Mouse (Mus musculus): ENCODE results near the gene Gm14408. TPM values are rescaled to one million over a fixed set of nuclear protein-coding genes. Genes with fewer than 3 reads are reported as not detected.
"Not testable (repeated sequence)": the region's sequence is repeated elsewhere in the genome, so short reads cannot be mapped to it uniquely, and the experiment has no call there.

Gm14408 gene
- polyA plus RNA-seq (2015; fragmentation: Nextera tagmentation; extraction: Ambion mirVana) = not detected in 2 replicates

DNA sequence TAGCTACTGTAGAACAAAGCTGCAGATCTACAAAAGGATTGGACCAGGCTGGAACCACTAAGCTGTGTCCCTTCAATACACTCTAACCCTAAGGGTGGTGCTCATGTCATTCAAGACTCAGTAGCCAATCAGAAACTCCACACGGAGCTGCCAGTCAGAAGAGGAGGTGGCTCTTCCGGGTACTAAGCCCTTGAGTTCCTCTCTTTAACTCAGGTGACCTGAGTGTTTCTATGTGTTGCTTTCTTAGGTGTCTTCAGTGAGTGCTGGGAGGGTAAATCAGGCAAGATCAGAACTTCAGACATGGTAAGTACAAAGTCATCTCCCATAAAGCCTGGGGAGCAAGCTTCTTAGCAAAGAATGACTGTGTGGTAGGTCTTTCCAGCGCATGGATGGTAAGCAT, at the start of gene Gm14408:
TSS of gene Gm14408 (plus strand) at position 301 of the 400 bp plus-strand sequence.
- H3K27ac ChIP-seq (ENCODE audit: low read length); H3K4me2 ChIP-seq (ENCODE audit: low read depth, low read length); H3K4me3 ChIP-seq (ENCODE audit: low read length); H3K9me3 ChIP-seq (ENCODE audit: control insufficient read depth, low read length); H3K36me3 ChIP-seq (ENCODE audit: control insufficient read depth, insufficient read depth, low read length); H3K9ac ChIP-seq (ENCODE audit: low read length); ATAC-seq (ENCODE audit: low read depth); H3K4me1 ChIP-seq (replicated peaks; ENCODE audit: control insufficient read depth, insufficient read depth, low read length); H3K27me3 ChIP-seq (ENCODE audit: control insufficient read depth, insufficient read depth, low read depth, low read length): not testable (repeated sequence)
- WGBS = 94% methylated on average over 1 of the region's 3 CpGs

DNA sequence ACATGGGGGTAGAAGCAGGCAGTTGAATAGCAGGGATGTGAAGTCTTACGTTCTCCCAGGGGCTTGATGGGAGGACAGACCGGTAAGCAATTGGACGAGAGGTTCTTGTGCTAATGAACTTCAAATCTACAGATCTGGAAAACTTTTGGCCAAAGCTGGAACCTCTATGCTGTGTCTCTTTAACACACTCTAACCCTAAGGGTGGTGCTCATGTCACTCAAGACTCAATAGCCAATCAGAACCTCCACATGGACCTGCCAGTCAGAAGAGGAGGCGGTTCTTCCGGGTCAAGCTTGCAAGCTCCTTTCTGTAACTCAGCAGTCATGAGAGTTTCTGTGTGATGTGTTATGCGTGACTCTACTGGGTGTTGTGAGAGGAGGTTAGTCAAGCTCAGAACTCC, 32.6 kb upstream of the Gm14408 start, which contains the start of gene Gm14295:
TSS of gene Gm14295 (plus strand) at position 301 of the 400 bp plus-strand sequence.
- not testable (repeated sequence) for H3K27me3 ChIP-seq (ENCODE audit: control insufficient read depth, insufficient read depth, low read depth, low read length); H3K36me3 ChIP-seq (ENCODE audit: control insufficient read depth, insufficient read depth, low read length); H3K4me1 ChIP-seq (replicated peaks; ENCODE audit: control insufficient read depth, insufficient read depth, low read length); ATAC-seq (ENCODE audit: low read depth); H3K9me3 ChIP-seq (ENCODE audit: control insufficient read depth, low read length); H3K27ac ChIP-seq (ENCODE audit: low read length)
- Histone ChIP-seq H3K4me3 (ENCODE audit: low read length) (peak within 1 kb of the TSS; percentile 48), H3K4me2 (ENCODE audit: low read depth, low read length) (peak within 1 kb of the TSS; percentile 37; the same call in 1 of the 2 replicates), H3K9ac (ENCODE audit: low read length) (peak within 1 kb of the TSS; percentile 50)
- no CpG with 5 or more reads among the region's 6 CpGs for WGBS

DNA sequence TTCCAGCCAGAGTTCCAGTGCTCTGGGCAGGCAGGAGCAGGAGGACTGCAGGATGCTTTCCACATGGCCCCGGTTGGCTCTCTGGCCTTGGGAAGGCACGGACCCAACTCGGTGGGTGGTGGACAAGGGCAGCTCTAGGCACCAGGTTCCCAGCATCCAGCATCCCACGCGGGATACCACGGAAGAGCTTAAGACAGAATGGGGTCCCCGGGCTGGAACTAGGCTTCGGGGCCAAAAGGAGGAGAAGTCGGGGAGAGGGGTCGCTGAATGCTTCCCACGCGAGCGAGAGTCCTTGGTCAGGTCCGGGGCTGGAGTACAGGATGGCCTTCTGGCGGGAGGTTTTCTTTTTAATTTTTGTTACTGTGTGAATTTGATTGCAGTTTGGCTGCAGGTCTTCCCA, 32.2 kb upstream of the Gm14408 start:
- peak overlapping the region; percentile 48 for H3K4me3 ChIP-seq (ENCODE audit: low read length)
- not testable (repeated sequence) for H3K27me3 ChIP-seq (ENCODE audit: control insufficient read depth, insufficient read depth, low read depth, low read length); H3K9me3 ChIP-seq (ENCODE audit: control insufficient read depth, low read length); H3K36me3 ChIP-seq (ENCODE audit: control insufficient read depth, insufficient read depth, low read length); H3K4me1 ChIP-seq (replicated peaks; ENCODE audit: control insufficient read depth, insufficient read depth, low read length); H3K27ac ChIP-seq (ENCODE audit: low read length); ATAC-seq (ENCODE audit: low read depth)
- peak overlapping the region; percentile 37; the same call in 1 of the 2 replicates for H3K4me2 ChIP-seq (ENCODE audit: low read depth, low read length)
- WGBS = 17% methylated on average over 14 of the region's 15 CpGs
- H3K9ac ChIP-seq (ENCODE audit: low read length) = peak overlapping the region; percentile 50

Other genes starting within 250 kb of the Gm14408 start
- 4.9 and 23.4 TPM in 2 replicates for gene Gm14308, start 194.8 kb upstream of the Gm14408 start, polyA plus RNA-seq (2015; fragmentation: Nextera tagmentation; extraction: Ambion mirVana)
- gene Zfp973, start 160.6 kb upstream of the Gm14408 start, polyA plus RNA-seq (2015; fragmentation: Nextera tagmentation; extraction: Ambion mirVana) = 9.1 and 10.1 TPM in 2 replicates
- 30.5 and 30.9 TPM in 2 replicates for gene Gm14305, start 122.8 kb upstream of the Gm14408 start, polyA plus RNA-seq (2015; fragmentation: Nextera tagmentation; extraction: Ambion mirVana)
- 13.8 and 18.2 TPM in 2 replicates for gene Gm14295, start 32.5 kb upstream of the Gm14408 start, polyA plus RNA-seq (2015; fragmentation: Nextera tagmentation; extraction: Ambion mirVana)
- 6.1 and 12.3 TPM in 2 replicates for gene Gm14296, start 96.7 kb downstream of the Gm14408 start, polyA plus RNA-seq (2015; fragmentation: Nextera tagmentation; extraction: Ambion mirVana)
- gene Gm14419, start 169.8 kb downstream of the Gm14408 start, polyA plus RNA-seq (2015; fragmentation: Nextera tagmentation; extraction: Ambion mirVana) = 13.3 and 15.7 TPM in 2 replicates
- gene Gm14401, start 243.2 kb downstream of the Gm14408 start, polyA plus RNA-seq (2015; fragmentation: Nextera tagmentation; extraction: Ambion mirVana) = 0.28 TPM in 1 of 2 replicates, not detected in the other